Mouse (Mus musculus): Measurements from ENCODE around the gene Acot2.
"Not testable (repeated sequence)": the region's sequence is repeated elsewhere in the genome, so short reads cannot be mapped to it uniquely, and the experiment has no call there.

Acot2 gene

DNA sequence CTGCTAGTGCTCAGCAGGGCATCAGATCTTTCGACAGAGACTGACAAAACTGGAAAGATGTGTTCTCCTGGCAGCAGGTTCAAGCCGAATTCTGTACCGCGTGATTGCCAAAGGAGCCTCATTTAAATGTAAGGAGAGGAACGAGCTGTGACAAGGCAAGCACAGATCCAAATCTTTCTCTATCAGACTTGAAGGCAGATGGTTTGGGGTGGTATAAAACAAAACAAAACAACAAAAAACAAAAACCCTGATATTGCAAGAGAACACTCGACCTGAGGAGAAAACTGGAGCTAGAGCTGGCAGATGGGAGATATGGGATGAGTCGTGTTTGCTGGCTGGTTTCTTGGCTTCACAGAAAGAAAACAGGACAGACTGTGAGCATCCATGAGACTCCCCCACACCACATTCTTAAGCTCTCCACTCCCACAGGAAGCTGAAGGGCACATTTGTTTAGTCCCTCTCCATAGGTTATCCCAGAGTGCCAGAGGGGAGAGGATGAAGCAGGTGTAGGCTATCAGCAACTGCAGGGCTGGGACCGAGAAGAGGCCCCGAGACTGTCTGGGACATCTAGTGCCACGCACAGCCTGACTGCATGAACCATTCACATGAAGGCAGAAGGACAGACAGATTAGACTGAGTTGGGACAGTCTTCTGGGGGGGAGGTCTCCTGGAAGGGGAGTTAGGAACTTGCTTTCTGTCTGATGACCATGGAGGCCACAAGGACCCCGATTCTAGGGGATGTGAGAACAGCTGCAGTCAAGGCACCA, 10.9 kb downstream of the Acot2 start:
- DNase-seq (ENCODE audit: low read depth, low spot score) = no peak

DNA sequence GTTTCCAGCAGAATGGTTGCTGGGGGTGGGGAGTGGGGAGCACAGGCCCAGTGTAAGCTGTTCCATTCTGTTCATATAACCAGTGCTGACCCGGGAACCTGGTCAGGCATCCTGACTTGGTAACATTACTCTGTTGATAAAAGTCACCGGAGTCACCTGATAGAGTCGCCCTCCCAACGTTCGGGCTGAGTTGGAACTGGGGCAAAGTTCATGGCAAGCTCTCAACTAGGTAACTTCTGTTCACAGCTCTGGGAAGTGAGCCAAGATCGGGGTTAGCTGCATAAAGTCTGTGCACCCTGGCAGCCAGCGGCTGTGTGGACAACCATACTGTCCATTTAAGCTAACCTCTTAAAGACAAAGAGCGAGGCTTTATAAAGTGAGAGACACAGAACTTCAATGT, 11.6 kb downstream of the Acot2 start:
- DNase-seq (ENCODE audit: low read depth, low spot score) = not testable (repeated sequence)

DNA sequence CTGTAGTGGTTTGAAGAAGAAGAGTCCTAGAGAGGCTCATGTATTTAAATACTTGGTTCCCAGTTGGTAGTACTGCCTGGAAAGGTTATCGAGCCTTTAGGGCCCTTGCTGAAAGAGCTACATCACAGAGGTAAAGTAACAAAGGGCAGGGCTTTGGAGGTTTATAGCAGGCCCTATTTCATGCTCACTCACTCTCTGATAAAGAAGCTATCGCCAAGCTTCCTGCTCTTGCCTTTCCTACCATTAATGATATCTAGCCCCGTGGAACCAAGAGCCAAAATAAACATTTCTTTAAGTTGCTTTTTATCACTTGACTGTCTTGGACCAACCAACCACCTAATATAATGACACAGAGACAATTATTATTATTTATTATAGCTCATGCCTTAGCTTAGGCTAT, 12.8 kb downstream of the Acot2 start:
- DNase-seq (ENCODE audit: low read depth, low spot score) = no peak

DNA sequence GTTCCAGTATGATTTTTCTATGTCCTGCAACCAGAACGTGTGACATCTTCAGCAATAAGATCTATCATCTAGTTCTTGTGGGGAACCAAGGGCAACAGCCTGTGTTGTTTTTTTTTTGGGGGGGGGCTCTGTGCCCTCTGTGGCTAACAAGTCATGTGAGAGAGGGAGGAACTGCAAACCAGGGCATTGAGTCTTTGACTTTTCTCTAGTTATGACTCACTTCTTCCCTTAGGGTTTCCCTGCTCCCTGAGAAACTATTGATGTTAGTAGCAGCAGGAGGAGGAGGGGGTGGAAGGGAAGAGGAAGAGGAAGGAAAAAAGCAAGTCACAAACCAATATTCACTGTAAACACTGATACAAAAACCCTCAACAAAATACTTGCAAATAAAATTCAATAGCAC, 16.2 kb downstream of the Acot2 start:
- no peak for DNase-seq (ENCODE audit: low read depth, low spot score)

DNA sequence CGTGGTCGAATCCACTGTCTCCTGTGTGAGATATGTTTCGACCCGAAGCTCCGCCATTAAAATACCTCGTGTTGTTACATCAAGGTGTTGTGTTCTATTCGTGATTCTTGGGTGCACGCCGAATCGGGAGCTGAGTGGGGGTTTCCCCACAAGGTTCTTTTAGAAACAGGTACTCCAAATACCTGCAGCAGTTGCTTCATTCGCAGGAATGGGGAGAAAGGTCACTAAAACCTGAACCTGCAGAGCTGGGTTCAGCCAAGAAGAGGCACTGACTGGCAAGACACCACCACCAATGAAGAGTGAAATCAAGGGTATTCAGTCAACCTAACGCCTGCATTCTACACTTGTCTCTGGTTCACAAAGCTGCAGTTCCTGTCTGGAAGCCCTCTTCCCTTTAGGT, 20.6 kb downstream of the Acot2 start:
- DNase-seq (ENCODE audit: low read depth, low spot score) = no peak

DNA sequence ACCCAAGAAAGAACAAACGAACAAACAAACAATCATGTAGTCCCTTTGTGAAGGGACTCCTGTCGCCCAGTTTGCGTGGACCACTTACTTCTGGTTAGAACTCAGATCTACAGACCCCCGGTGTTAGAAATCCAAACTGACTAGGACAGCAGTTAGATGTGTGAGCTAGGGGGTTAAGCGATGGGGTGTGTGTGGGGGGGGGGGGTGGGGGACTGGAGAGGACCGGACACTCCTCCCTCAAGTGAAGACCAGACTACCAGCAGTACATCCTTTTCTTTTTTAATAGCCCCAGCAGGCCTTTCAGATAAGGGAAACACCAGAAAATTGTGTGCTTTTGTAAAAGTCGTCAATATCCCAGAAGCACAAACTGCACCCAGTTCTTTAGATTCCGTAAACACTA, 21.1 kb downstream of the Acot2 start:
- DNase-seq (ENCODE audit: low read depth, low spot score) = no peak

DNA sequence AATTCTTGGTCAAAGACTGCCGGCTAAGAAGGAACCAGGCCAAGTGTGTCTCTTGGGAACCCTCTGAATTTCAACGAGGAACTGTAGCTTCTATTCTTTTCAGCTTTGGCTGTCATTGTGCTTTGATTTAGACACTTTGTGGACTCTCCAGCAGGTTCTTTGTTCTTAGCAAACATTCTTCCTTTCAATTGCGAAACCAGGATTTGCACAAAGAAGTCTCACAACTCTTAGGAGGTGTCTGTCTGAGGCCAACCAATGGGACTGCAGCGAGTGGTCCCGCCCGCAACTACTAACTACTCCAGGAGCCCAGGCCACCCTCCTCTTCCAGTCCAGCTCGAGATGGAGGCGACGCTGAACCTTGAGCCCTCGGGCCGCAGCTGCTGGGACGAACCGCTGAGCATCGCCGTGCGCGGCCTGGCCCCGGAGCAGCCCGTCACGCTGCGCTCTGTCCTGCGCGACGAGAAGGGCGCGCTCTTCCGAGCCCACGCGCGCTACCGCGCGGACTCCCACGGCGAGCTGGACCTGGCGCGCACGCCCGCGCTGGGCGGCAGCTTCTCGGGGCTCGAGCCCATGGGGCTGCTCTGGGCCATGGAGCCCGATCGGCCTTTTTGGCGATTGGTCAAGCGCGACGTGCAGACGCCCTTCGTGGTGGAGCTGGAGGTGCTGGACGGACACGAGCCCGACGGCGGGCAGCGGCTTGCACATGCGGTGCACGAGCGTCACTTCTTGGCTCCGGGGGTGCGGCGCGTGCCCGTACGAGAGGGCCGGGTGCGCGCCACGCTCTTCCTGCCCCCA, 21.7 kb downstream of the Acot2 start, which contains the start of gene Acot1:
TSS of gene Acot1 (plus strand) at position 320 of the 795 bp plus-strand sequence.
- peak; percentile 87 for DNase-seq (ENCODE audit: low read depth, low spot score)

DNA sequence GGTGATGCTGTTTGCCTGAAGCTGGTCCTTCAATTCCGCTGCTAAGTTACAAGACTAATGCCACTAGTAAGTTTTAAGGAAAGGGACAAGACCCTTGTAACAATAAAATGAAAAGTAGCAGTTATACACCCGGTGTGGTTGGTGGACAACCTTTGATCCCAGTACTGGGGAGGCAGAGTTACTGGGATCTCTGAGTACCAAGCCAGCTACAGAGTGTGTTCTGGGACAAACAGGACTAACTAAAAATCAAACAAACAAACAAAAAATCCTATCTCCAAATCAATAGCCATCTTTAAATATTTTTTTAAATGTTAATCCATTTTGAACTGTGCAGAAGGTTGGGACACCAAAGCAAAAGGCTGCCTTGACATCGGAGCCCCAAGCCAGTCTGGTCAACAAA, 22.5 kb downstream of the Acot2 start:
- no peak for DNase-seq (ENCODE audit: low read depth, low spot score)

DNA sequence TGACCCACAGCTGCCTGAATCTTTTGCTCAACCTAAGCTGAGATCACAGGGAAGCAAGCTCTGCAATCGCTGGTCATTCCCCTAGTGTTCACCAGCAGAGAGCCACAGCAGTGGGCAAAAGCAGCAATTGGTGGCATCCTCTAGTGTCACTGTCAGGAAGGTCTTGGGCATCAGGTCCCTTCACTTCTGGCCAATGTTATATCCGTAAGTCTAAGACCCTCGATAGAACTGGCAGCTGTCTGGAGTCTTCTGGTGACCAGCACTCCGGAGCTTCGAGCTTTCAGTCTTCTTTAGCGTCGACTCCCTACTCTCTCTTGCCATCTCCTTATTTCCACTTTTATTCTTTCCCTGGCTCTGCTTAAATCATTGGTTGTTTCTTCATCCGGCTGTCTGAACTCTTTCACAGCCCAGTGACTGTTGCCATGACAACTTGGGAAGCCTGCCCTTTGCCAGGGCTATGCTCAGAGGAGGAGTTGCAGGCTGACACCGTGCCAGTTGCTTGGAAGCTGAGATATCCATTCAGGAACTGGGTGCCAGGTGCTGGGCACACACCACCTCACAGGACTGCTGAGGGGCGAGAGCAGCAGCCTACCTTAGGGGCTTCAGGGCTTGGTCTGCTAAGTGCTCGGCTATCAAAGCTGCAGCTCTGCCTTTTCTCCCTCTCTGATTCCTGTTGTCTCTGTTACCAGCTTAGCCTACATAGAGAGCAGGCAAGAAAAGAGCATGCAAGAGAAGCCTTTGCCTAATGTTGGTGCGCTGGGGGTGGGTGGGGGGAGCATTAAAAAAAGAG, 23.8 kb downstream of the Acot2 start:
- DNase-seq (ENCODE audit: low read depth, low spot score) = peak; percentile 23

DNA sequence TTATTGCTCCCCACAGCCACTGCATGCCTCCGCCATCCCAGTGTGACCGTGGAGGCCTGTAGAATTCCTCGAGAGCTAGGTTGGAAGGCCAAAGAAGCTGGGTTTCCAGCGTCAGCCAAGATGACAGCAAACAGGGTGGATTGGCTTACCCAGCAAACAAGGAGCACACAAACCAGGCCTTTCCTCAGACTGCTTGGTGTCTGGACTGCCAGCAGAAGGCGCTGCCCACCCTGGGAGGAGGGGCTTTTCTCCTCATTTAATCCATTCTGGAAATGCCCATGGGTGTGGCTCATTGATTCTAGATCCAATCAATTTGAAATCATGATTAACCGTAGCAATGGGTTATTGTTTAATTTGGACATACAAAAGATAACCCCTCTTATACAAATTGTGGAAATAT, 25.5 kb downstream of the Acot2 start:
- DNase-seq (ENCODE audit: low read depth, low spot score) = peak; percentile 10

DNA sequence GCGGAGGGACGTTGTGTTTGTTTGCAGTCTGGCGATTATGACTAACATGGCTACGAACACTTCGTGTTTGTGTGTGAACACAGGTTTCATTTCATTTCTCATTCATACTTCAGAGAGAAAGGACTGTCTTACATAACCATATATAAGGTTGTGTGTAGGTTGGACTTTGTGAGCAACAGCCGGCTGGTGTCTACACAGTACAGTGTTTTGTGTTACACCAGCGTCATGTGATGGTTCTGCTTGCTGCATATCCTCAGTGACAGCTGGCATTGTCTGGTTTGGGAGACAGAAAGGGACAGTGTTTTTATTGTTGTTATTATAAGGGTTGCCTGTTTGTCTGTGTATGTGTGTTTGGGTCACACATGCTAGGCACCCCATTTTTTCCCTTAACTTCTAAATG, 26.0 kb downstream of the Acot2 start:
- DNase-seq (ENCODE audit: low read depth, low spot score) = no peak

DNA sequence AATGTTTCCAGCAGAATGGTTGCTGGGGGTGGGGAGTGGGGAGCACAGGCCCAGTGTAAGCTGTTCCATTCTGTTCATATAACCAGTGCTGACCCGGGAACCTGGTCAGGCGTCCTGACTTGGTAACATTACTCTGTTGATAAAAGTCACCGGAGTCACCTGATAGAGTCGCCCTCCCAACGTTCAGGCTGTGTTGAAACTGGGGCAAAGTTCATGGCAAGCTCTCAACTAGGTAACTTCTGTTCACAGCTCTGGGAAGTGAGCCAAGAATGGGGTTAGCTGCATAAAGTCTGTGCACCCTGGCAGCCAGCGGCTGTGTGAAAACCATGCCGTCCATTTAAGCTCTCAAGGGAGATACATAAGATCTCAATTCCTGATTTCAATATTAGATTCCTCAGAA, 32.9 kb downstream of the Acot2 start:
- not testable (repeated sequence) for DNase-seq (ENCODE audit: low read depth, low spot score)

DNA sequence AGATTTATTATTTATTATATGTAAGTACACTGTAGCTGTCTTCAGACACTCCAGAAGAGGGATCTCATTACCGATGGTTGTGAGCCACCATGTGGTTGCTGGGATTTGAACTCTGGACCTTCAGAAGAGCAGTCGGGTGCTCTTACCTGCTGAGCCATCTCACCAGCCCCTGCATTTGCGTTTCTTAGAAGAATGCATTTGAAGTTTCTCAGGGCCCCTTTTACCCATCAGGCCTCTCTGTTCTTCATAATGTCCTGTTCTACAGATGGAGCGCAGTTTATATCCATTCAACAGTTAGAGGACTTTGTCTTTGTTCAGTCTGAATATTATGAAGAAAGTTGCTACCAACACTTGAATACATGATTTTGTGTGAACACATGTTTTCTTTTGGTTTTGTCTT, 34.6 kb downstream of the Acot2 start:
- not testable (repeated sequence) for DNase-seq (ENCODE audit: low read depth, low spot score)

DNA sequence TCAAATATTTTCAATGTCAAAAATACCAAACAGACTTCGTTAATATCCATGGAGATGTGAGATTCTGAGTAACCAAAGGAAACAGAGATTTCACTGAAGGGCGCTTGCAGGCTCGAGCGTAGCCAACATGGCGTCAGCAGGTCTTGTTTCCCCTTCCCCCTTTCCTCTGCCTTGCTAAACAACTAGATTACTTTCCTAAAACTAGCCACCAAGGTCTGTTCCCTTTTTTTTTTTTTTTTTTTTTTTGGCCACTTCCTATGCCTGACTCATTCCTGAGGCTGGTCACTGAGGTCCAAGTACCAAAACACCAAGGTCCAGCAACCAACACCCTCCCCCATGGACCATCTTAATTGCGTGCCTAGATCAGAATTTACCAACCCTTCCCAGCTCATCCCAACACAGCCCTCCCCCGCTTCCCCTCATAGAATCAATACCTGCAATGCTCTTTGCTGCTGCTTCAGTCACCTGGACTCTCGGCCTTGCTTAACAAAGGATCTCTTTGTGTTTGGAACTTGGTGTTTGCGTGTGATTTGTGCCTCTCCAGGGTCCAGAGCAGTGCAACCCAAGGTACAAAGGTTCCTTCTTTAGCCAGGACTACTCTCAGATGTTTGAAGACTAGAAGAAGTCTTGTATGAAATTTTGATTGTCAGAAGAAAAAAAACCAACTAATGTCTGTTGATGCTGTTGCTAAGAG, 35.5 kb downstream of the Acot2 start:
- DNase-seq (ENCODE audit: low read depth, low spot score) = no peak

DNA sequence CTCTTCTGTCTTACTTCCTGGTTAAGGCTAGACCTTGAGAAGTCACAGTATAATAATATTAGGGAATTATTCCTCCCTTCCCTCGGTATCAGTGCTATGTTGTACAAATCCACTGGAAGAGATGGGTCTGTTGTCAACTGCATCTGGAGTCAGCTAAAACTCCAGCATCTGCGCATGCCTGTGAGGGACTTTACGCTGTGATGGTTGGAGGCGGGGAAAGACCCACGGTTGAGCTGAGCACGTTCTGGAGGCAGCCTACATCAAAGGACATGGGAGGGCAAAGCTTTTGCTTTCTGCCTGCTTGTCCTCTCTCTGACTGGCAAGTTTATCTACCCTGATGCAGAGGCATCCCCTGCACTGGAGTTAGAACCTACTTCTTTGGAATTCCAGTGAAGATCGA, 38.2 kb downstream of the Acot2 start:
- DNase-seq (ENCODE audit: low read depth, low spot score) = no peak

DNA sequence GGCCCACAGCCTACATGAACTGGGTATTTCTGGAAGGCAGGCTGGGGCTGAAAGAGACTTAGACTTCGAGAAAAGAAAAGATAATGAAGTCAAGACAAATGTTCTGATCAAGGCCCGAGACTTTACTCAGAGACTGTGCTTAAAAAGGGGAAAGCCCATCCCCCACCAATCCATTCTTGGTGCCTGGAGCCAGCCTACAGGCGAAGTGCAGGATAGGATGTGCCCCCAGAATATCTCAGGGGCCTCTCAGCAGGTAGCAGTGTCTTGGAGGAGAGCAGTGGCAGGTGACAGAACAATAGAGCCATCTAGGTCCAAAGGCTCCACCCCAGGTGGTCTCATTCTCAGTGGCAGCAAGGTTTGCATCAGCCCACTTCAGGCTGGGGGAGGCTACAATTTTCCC, 40.7 kb downstream of the Acot2 start:
- DNase-seq (ENCODE audit: low read depth, low spot score) = peak; percentile 61

DNA sequence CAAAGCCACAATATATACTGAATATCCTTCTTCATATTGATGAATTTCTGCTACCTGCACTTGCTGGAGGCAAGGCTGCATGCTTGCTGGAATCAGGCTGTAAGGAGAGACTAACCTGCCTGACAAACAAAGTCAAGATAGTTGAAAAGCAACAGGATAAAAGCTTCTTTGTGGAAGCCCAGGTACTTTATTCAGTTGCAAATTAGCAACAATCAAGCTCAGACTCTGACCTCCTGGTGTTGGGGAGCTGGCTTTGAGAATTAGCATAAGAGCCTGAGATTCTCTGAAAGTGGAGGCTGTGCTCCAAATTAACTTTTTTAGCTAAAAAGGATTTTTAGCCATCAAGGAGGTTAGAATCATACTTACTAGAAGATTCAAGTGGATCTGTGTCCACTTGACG, 41.4 kb downstream of the Acot2 start:
- DNase-seq (ENCODE audit: low read depth, low spot score) = peak; percentile 58

DNA sequence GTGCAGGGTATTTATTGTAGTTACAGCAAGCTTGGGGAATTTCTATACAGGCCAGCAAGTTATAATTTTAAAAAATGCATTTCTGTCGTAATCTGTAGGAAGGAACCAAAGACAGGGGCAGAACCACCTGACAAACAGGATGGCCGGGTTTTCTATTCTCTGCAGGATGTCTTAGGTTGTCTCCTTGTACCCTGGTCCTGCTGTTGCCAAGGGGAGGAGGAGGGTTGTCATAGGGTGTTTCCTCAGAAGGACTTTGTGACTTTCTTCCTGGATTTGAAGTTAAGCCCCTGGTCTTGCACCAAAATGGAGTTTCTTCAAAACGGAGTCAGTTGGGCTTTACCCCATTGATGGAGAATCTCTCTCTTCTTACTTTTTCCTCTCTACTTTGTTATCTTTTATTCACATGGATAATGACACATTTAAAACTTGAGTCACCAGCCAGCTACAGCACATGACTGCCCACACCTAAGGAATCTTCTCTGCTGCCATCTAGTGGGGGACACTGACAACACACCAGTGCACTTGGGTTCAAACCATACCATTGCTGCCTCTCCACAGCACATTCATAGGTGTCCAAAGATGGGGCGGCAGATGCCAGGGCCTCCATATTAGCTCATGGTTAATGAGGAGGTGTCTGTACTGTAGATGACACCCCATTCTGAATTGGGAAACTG, 43.1 kb downstream of the Acot2 start:
- DNase-seq (ENCODE audit: low read depth, low spot score) = peak; percentile 67

DNA sequence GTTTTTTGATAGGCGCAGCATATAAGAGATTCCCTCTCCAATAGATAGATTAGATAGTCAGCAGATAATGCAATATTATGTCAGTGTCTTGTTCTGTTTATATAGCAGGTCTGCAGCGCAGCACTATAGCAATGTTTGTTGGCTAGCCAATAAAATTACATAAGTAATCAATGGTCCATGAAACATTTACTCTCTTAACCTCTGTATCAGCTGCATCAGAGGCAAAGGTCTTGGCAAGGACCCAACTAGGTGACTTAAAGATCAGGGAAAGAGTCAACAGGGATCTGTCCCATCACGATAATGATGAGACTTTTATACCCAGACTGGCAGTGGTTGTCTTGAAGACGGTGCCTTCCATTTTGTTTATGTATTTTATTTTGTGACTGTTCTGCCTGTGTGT, 45.2 kb downstream of the Acot2 start:
- DNase-seq (ENCODE audit: low read depth, low spot score) = no peak

DNA sequence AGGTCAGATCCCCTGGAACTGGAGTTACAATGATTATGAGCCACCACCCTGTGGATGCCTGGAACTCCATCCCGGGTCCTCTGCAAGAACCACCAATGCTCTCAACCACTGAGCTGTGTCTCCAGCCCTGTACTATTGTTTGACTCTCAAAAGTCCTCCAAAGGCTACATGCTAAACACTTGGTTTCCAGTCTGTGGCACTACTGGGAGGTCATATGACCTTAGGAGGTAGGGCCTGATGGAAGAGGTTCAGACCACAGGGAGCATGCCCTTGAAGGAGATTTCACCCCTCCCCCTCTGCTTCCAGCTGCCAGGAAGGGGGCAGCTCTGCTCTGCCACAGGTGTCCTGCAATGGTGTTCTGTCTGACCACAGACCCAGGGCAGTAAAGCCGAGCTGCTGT, 45.6 kb downstream of the Acot2 start:
- peak; percentile 32 for DNase-seq (ENCODE audit: low read depth, low spot score)

DNA sequence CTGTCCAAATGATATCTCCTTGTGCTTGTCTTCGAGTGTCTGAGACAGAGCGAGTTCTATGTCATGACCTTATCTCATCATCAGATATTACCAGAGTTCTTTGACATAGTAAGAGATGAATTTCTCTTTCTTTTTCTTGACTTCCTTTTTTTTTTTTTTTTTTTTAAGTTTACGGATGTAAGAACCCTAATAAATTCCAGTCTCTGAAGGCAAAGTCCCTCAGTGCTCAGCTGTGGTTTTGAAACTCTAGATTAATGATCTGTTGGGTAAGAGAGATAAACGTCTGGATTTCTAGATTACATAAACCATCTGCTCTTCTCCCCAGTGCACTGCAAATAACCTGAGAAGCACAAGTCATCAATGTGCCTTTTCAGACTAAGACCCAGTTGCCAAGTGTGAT, 46.4 kb downstream of the Acot2 start:
- no peak for DNase-seq (ENCODE audit: low read depth, low spot score)

Measured in ZHBTc4 (cell line).